Mouse (Mus musculus) thymus, adult 18-20 months (tissue): ENCODE measurements around the gene P4htm.

Experiments
- DNase-seq, 2 experiments: peaks; one replicate each; pipeline ENCODE4 v3.0.0; 2022; ENCODE audit warnings: mixed read lengths in 2 of 2

P4htm gene

GRCm38 (mm10) chr9:108577934-108578544 lies 19.4 kb downstream of the P4htm start:
- peak in 1 of 2 experiments; percentile 51 for DNase-seq

- no peak for DNase-seq
These were observed 20.4 kb downstream of the P4htm start for GRCm38 (mm10) chr9:108577025-108577424.

GRCm38 (mm10) chr9:108575321-108576297 lies 21.9 kb downstream of the P4htm start:
- DNase-seq, result no peak

- no peak for DNase-seq
These were observed 22.5 kb downstream of the P4htm start for GRCm38 (mm10) chr9:108574921-108575320.

GRCm38 (mm10) chr9:108573774-108574690 lies 23.4 kb downstream of the P4htm start:
- DNase-seq, result no peak

- DNase-seq, result no peak
These were observed 25.1 kb downstream of the P4htm start for GRCm38 (mm10) chr9:108572321-108572720.

GRCm38 (mm10) chr9:108571401-108571973 lies 26.0 kb downstream of the P4htm start:
- no peak for DNase-seq

- DNase-seq, result peak; percentile 77 to 82
These were observed 27.1 kb downstream of the P4htm start for GRCm38 (mm10) chr9:108570207-108570896.

- peak; percentile 85 to 88 for DNase-seq
These were observed 27.9 kb downstream of the P4htm start, which contains the start of gene Dalrd3 for GRCm38 (mm10) chr9:108569381-108570206. Gene Dalrd3, plus strand, starts transcription at chr9:108569886.

- peak in 1 of 2 experiments; percentile 19 for DNase-seq
These were observed 29.0 kb downstream of the P4htm start for GRCm38 (mm10) chr9:108568511-108568921.

GRCm38 (mm10) chr9:108567931-108568419 lies 29.5 kb downstream of the P4htm start:
- DNase-seq, result peak in 1 of 2 experiments; percentile 21

GRCm38 (mm10) chr9:108566815-108567776 lies 30.4 kb downstream of the P4htm start, which contains the start of gene Ndufaf3:
Gene Ndufaf3, minus strand, starts transcription at chr9:108567434.
- DNase-seq, result peak; percentile 92 to 95

- no peak for DNase-seq
These were observed 31.3 kb downstream of the P4htm start for GRCm38 (mm10) chr9:108565881-108566814.

- DNase-seq, result no peak
These were observed 33.3 kb downstream of the P4htm start for GRCm38 (mm10) chr9:108564131-108564530.

- no peak for DNase-seq
These were observed 33.8 kb downstream of the P4htm start for GRCm38 (mm10) chr9:108563671-108564070.

GRCm38 (mm10) chr9:108560227-108560841 lies 37.1 kb downstream of the P4htm start, which contains the start of gene Impdh2:
Gene Impdh2, plus strand, starts transcription at chr9:108560286.
- DNase-seq, result peak; percentile 89 to 92

GRCm38 (mm10) chr9:108559169-108559568 lies 38.3 kb downstream of the P4htm start:
- DNase-seq, result no peak
